Mouse (Mus musculus): Measurements from ENCODE around the gene Cyb5d1. TPM values are rescaled to one million over a fixed set of nuclear protein-coding genes. Genes with fewer than 3 reads are reported as not detected.

Cyb5d1 gene
- total RNA-seq, 2 experiments from 2014 or later: 16.2 to 41.7 TPM

GRCm38 (mm10) chr11:69366855-69367615 lies 28.4 kb downstream of the Cyb5d1 start:
- no peak for ATAC-seq (replicated peaks; ENCODE audit: low FRiP score, low TSS enrichment, poor library complexity, severe bottlenecking)

DNA sequence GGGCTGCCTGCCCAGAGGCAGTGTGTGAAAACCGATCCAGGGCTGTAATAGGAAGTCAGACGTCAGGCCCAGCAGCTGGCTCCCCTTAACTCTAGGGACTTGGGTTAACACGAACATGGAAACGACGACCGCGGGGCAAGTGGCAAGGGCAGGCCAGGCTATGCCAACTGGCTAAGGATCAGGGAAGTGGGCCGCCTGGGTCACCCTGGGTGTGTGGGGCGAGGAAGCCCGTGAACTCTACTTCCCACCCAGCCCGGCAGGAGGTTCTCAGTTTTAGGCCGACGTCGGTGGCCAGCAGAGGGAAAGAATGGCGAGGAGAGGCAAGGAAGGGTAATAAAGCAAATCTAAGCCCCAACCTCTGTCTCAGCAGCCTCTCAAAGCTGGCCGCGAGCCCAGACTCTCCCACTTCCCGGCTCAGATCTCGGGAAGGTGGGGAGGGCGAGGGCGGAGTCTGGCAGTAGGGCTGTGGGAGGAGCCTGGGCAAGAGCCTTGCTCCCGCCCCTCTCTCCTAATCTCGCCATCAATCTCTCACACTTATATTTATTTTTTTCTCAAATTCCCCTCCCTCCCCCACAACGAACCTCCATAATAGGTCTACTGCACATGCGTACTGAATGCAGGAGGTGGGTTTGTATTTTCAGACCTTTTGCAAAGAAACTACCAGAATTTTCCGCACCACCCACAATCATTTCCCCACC lies 29.1 kb downstream of the Cyb5d1 start:
- peak; percentile 78 for ATAC-seq (replicated peaks; ENCODE audit: low FRiP score, low TSS enrichment, poor library complexity, severe bottlenecking)

DNA sequence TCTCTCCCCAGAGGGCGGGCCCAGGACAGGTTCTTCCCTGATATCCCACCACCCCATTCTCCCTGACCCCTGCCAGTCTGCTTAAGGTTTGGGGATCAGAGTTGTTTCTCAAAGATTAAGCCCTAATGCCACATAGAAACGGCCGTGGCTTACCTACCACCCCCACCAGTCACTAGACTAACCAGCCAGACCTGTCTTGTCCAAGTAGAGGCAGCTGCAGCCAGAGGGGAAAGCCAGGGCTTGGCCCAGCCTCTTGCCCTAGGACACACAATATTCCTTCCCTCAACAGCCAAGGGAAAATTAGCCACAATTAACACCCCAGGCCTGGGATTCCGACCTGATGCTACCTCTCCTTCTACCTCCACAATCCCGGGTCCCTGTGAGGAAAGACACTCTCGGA lies 29.7 kb downstream of the Cyb5d1 start:
- no peak for ATAC-seq (replicated peaks; ENCODE audit: low FRiP score, low TSS enrichment, poor library complexity, severe bottlenecking)

- peak; percentile 23 for ATAC-seq (replicated peaks; ENCODE audit: low FRiP score, low TSS enrichment, poor library complexity, severe bottlenecking)
Measured at GRCm38 (mm10) chr11:69364910-69365309, 30.5 kb downstream of the Cyb5d1 start.

DNA sequence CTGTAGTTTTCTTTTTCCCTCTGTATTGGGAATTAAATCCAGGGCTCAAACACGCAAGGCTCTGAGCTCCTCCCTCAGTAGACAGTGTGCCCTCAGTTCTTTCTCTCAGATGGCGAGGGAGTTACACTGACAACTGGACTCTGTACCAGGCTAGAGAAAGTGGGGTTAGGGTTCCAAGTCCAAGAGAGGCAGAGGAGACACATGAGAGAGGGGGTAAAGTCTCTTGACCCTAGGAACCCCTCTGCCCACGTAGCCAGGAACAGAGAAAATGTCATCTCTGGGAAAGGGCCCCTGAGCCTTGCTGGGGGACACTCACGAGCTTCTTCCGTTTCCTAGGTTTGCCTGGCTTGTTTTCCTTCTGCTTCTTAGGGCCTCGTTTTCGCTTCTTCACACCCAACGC lies 31.1 kb downstream of the Cyb5d1 start:
- no peak for ATAC-seq (replicated peaks; ENCODE audit: low FRiP score, low TSS enrichment, poor library complexity, severe bottlenecking)

DNA sequence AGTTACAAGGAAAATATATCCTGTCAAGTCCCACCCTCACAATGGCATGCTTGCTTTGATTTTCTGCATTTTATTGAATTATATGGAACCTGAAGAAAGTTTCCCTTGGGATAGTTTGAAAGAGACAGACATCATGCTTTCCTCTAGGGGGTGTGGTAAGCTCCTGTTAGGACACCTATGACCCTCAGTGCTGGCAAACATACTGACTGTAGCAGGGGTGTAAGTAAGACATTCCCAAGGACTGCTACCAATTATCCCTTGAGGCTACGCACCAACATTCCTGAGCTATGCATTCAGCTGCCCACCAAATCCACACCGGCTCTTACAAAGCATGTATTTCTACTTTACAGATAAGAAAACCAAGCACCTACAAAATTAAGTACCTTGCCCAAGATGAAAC lies 33.0 kb downstream of the Cyb5d1 start:
- no peak for ATAC-seq (replicated peaks; ENCODE audit: low FRiP score, low TSS enrichment, poor library complexity, severe bottlenecking)

GRCm38 (mm10) chr11:69362021-69362420 lies 33.4 kb downstream of the Cyb5d1 start:
- no peak for ATAC-seq (replicated peaks; ENCODE audit: low FRiP score, low TSS enrichment, poor library complexity, severe bottlenecking)

DNA sequence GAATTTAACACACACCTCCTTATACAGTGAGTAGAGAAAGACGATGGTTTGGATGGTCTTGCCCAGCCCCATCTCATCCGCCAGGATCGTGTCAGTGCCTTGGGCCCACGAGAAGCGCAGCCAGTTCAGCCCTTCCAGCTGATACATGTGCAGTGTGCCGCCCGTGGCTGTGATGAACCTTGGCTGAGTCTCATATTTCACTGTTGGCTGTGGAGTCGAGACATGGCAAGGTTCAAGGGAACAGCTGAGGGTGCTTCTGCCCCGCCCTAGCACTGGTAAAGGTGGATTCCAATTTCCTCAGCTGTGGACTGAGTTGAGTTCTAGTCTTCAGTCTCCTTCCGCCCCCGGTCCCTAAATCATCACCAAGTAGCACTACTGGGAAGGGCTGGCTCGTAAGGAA lies 37.7 kb downstream of the Cyb5d1 start:
- no peak for ATAC-seq (replicated peaks; ENCODE audit: low FRiP score, low TSS enrichment, poor library complexity, severe bottlenecking)

DNA sequence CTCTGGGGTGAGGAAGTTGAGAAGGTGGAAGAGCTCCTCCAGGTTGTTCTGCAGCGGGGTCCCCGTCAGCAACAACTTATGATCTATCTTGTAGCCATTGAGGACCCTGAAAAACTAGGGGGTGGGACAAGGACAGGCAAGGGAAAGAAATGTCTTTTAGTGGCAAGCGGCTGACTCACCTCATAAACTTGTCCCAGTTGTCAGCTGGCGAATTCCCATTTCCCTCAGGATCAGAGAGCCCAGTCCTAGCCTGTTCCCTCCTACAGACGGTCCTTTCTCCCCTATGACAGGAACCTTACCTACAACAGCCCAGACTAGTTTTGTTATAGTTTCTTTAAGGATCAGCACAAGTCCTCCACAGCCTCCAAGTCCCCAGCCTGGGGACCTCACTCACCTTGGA lies 38.9 kb downstream of the Cyb5d1 start:
- no peak for ATAC-seq (replicated peaks; ENCODE audit: low FRiP score, low TSS enrichment, poor library complexity, severe bottlenecking)

- ATAC-seq (replicated peaks; ENCODE audit: low FRiP score, low TSS enrichment, poor library complexity, severe bottlenecking): no peak
Measured at GRCm38 (mm10) chr11:69346441-69346840, 49.0 kb downstream of the Cyb5d1 start.

Other genes with a start within 250 kb of the Cyb5d1 start
- not detected in 2 replicates for gene Alox12b, start 238.6 kb downstream of the Cyb5d1 start, total RNA-seq (2014; fragmentation: Nextera tagmentation)
- gene Alox12b, start 238.6 kb downstream of the Cyb5d1 start, total RNA-seq (2017): not detected in 2 replicates
- not detected in 2 replicates for gene Alox8, start 197.8 kb downstream of the Cyb5d1 start, total RNA-seq (2014; fragmentation: Nextera tagmentation)
- not detected in 2 replicates for gene Alox8, start 197.8 kb downstream of the Cyb5d1 start, total RNA-seq (2017)
- gene Gucy2e, start 158.6 kb downstream of the Cyb5d1 start, total RNA-seq (2014; fragmentation: Nextera tagmentation): not detected in 2 replicates
- gene Gucy2e, start 158.6 kb downstream of the Cyb5d1 start, total RNA-seq (2017): not detected in 2 replicates
- gene Cntrob, start 71.9 kb downstream of the Cyb5d1 start, total RNA-seq (2014; fragmentation: Nextera tagmentation): 40.0 and 56.6 TPM in 2 replicates
- gene Cntrob, start 71.9 kb downstream of the Cyb5d1 start, total RNA-seq (2017): 19.7 and 31.6 TPM in 2 replicates
- gene Trappc1, start 71.7 kb downstream of the Cyb5d1 start, total RNA-seq (2014; fragmentation: Nextera tagmentation): 77.9 and 81.4 TPM in 2 replicates
- gene Trappc1, start 71.7 kb downstream of the Cyb5d1 start, total RNA-seq (2017): 82.4 and 97.4 TPM in 2 replicates
- not detected in 2 replicates for gene Kcnab3, start 69.4 kb downstream of the Cyb5d1 start, total RNA-seq (2014; fragmentation: Nextera tagmentation)
- 0.38 TPM in 1 of 2 replicates, not detected in the other for gene Kcnab3, start 69.4 kb downstream of the Cyb5d1 start, total RNA-seq (2017)
- gene Rnf227, start 55.2 kb downstream of the Cyb5d1 start, total RNA-seq (2014; fragmentation: Nextera tagmentation): 1.9 and 2.8 TPM in 2 replicates
- gene Rnf227, start 55.2 kb downstream of the Cyb5d1 start, total RNA-seq (2017): 3.3 and 5.6 TPM in 2 replicates
- gene Chd3, start 26.2 kb downstream of the Cyb5d1 start, total RNA-seq (2014; fragmentation: Nextera tagmentation): 45.7 and 57.3 TPM in 2 replicates
- gene Chd3, start 26.2 kb downstream of the Cyb5d1 start, total RNA-seq (2017): 21.0 and 49.2 TPM in 2 replicates
- 161 and 169 TPM in 2 replicates for gene Naa38, start 144 bp downstream of the Cyb5d1 start, total RNA-seq (2014; fragmentation: Nextera tagmentation)
- 156 and 170 TPM in 2 replicates for gene Naa38, start 144 bp downstream of the Cyb5d1 start, total RNA-seq (2017)
- 0.37 TPM in 1 of 2 replicates, not detected in the other for gene Tmem88, start 2.6 kb upstream of the Cyb5d1 start, total RNA-seq (2014; fragmentation: Nextera tagmentation)
- not detected in 2 replicates for gene Tmem88, start 2.6 kb upstream of the Cyb5d1 start, total RNA-seq (2017)
- gene Kdm6b, start 18.0 kb upstream of the Cyb5d1 start, total RNA-seq (2014; fragmentation: Nextera tagmentation): 19.3 and 22.1 TPM in 2 replicates
- gene Kdm6b, start 18.0 kb upstream of the Cyb5d1 start, total RNA-seq (2017): 1.6 and 2.7 TPM in 2 replicates
- gene Dnah2, start 153.5 kb upstream of the Cyb5d1 start, total RNA-seq (2014; fragmentation: Nextera tagmentation): not detected in 2 replicates
- not detected in 2 replicates for gene Dnah2, start 153.5 kb upstream of the Cyb5d1 start, total RNA-seq (2017)
- gene Efnb3, start 164.6 kb upstream of the Cyb5d1 start, total RNA-seq (2014; fragmentation: Nextera tagmentation): 1.3 and 3.0 TPM in 2 replicates
- gene Efnb3, start 164.6 kb upstream of the Cyb5d1 start, total RNA-seq (2017): 0.50 and 0.52 TPM in 2 replicates
- 36.5 and 51.0 TPM in 2 replicates for gene Wrap53, start 184.6 kb upstream of the Cyb5d1 start, total RNA-seq (2014; fragmentation: Nextera tagmentation)
- 9.6 and 14.5 TPM in 2 replicates for gene Wrap53, start 184.6 kb upstream of the Cyb5d1 start, total RNA-seq (2017)
- 286 and 348 TPM in 2 replicates for gene Trp53, start 184.7 kb upstream of the Cyb5d1 start, total RNA-seq (2014; fragmentation: Nextera tagmentation)
- gene Trp53, start 184.7 kb upstream of the Cyb5d1 start, total RNA-seq (2017): 59.0 and 109 TPM in 2 replicates
- 291 and 408 TPM in 2 replicates for gene Atp1b2, start 210.3 kb upstream of the Cyb5d1 start, total RNA-seq (2014; fragmentation: Nextera tagmentation)
- gene Atp1b2, start 210.3 kb upstream of the Cyb5d1 start, total RNA-seq (2017): 32.8 and 68.9 TPM in 2 replicates
- gene Shbg, start 222.3 kb upstream of the Cyb5d1 start, total RNA-seq (2014; fragmentation: Nextera tagmentation): not detected in 2 replicates
- gene Shbg, start 222.3 kb upstream of the Cyb5d1 start, total RNA-seq (2017): not detected in 2 replicates
- not detected in 2 replicates for gene Sat2, start 226.4 kb upstream of the Cyb5d1 start, total RNA-seq (2014; fragmentation: Nextera tagmentation)
- not detected in 2 replicates for gene Sat2, start 226.4 kb upstream of the Cyb5d1 start, total RNA-seq (2017)
- 67.4 and 83.1 TPM in 2 replicates for gene Fxr2, start 237.4 kb upstream of the Cyb5d1 start, total RNA-seq (2014; fragmentation: Nextera tagmentation)
- 36.4 and 45.6 TPM in 2 replicates for gene Fxr2, start 237.4 kb upstream of the Cyb5d1 start, total RNA-seq (2017)